Mouse (Mus musculus) midbrain, embryonic 15.5 days (tissue): ENCODE data around the gene Cbx6. TPM values are rescaled to one million over a fixed set of nuclear protein-coding genes. Genes with fewer than 3 reads are reported as not detected.
"Not testable (repeated sequence)": the region's sequence is repeated elsewhere in the genome, so short reads cannot be mapped to it uniquely, and the experiment has no call there.

Experiments
- ATAC-seq: fragments of 200-750 bp; cut with Nextera tagmentation; replicated peaks from 2 replicates; pipeline ENCODE4 v1.8.0; 2017; ENCODE audit warnings: moderate TSS enrichment
- H3K27ac ChIP-seq: fragments of 300-500 bp; sonication (generic); 2 replicates; pipeline ENCODE4 v1.5.1; 2015; ENCODE audit warnings: mild to moderate bottlenecking, inconsistent platforms
- H3K27me3 ChIP-seq: fragments of 300-500 bp; sonication (generic); replicated peaks from 2 replicates; pipeline ENCODE4 v1.6.1; 2015; ENCODE audit warnings: inconsistent platforms
- H3K36me3 ChIP-seq: fragments of 300-500 bp; sonication (generic); replicated peaks from 2 replicates; pipeline ENCODE4 v1.6.1; 2015; ENCODE audit warnings: inconsistent platforms
- H3K4me1 ChIP-seq: fragments of 300-500 bp; sonication (generic); 2 replicates; pipeline ENCODE4 v1.6.1; 2015; ENCODE audit warnings: inconsistent platforms
- H3K4me2 ChIP-seq: fragments of 300-500 bp; sonication (generic); 2 replicates; pipeline ENCODE4 v1.6.1; 2015; ENCODE audit warnings: inconsistent platforms, mild to moderate bottlenecking, moderate library complexity
- H3K4me3 ChIP-seq: fragments of 300-500 bp; sonication (generic); 2 replicates; pipeline ENCODE4 v1.5.1; 2015; ENCODE audit warnings: mild to moderate bottlenecking, inconsistent platforms
- H3K9ac ChIP-seq: fragments of 300-500 bp; sonication (generic); 2 replicates; pipeline ENCODE4 v1.6.1; 2015; ENCODE audit warnings: mild to moderate bottlenecking, inconsistent platforms
- H3K9me3 ChIP-seq: fragments of 300-500 bp; sonication (generic); 2 replicates; pipeline ENCODE4 v1.6.1; 2016; ENCODE audit warnings: inconsistent platforms
- WGBS: fragments of 180-500 bp; shearing (Covaris S2); methylation state at CpG from one replicate; pipeline ENCODE4 v1.1.7; 2015; ENCODE audit warnings: mixed read lengths; 5-methylcytosine and 5-hydroxymethylcytosine counted together
- polyA plus RNA-seq: library from polyadenylated mRNA; unstranded; fragments of >200 nt; fragmentation: Nextera tagmentation; extraction: Ambion mirVana; gene quantifications from 2 replicates; pipeline ENCODE4 v1.2.1, GENCODE M21; 2015

Cbx6 gene
- polyA plus RNA-seq, 1 experiment from 2014 or later: 70.6 TPM

- WGBS: 64% methylated on average over 46 of the region's 46 CpGs
- Histone ChIP-seq H3K27ac (0 out of 2 replicates have a peak overlapping the region, but pooled peaks have one; percentile 20), H3K4me1 (peaks cover 85% of the 10 kb centered on the region), H3K4me3 (no peak overlapping the region), H3K9me3 (no peaks in the 10 kb centered on the region), H3K27me3 (no peaks in the 10 kb centered on the region), H3K4me2 (peak overlapping the region; percentile 21), H3K9ac (0 out of 2 replicates have a peak overlapping the region, but pooled peaks have one; percentile 12), H3K36me3 (0 out of 2 replicates have a peak, but pooled peaks cover 5% of the 10 kb centered on the region)
- no peak for ATAC-seq
These were observed 6.0 kb downstream of the Cbx6 start for GRCm38 (mm10) chr15:79828366-79829035.

- no peaks in the 10 kb centered on the region for H3K27me3 ChIP-seq
- no peak overlapping the region for H3K9ac ChIP-seq
- H3K4me1 ChIP-seq: peaks cover 81% of the 10 kb centered on the region
- ATAC-seq: no peak
- H3K4me2 ChIP-seq: peak overlapping the region; percentile 21
- peaks cover 7% of the 10 kb centered on the region; the same call in 1 of the 2 replicates for H3K36me3 ChIP-seq
- H3K27ac ChIP-seq: no peak overlapping the region
- H3K4me3 ChIP-seq: no peak overlapping the region
- whole genome bisulfite sequencing: 74% methylated on average over 11 of the region's 11 CpGs
- H3K9me3 ChIP-seq: no peaks in the 10 kb centered on the region
These were observed 6.7 kb downstream of the Cbx6 start for GRCm38 (mm10) chr15:79827778-79828210.

GRCm38 (mm10) chr15:79827061-79827777 lies 7.3 kb downstream of the Cbx6 start:
- H3K4me2 ChIP-seq: no peak overlapping the region; the same call in 1 of the 2 replicates
- no peak overlapping the region for H3K4me3 ChIP-seq
- H3K36me3 ChIP-seq: peaks cover 9% of the 10 kb centered on the region; the same call in 1 of the 2 replicates
- no peaks in the 10 kb centered on the region for H3K9me3 ChIP-seq
- no peaks in the 10 kb centered on the region for H3K27me3 ChIP-seq
- ATAC-seq: no peak
- H3K4me1 ChIP-seq: peaks cover 76% of the 10 kb centered on the region
- WGBS: 88% methylated on average over 14 of the region's 14 CpGs
- H3K9ac ChIP-seq: 0 out of 2 replicates have a peak overlapping the region, but pooled peaks have one; percentile 4
- H3K27ac ChIP-seq: no peak overlapping the region

GRCm38 (mm10) chr15:79826221-79826935 lies 8.1 kb downstream of the Cbx6 start:
- Histone ChIP-seq H3K9ac (peak overlapping the region; percentile 4; the same call in 1 of the 2 replicates), H3K4me3 (no peak overlapping the region), H3K4me2 (no peak overlapping the region), H3K36me3 (peaks cover 9% of the 10 kb centered on the region; the same call in 1 of the 2 replicates), H3K27me3 (no peaks in the 10 kb centered on the region), H3K9me3 (no peaks in the 10 kb centered on the region), H3K4me1 (peaks cover 67% of the 10 kb centered on the region), H3K27ac (no peak overlapping the region)
- ATAC-seq: no peak
- WGBS: 89% methylated on average over 9 of the region's 9 CpGs

GRCm38 (mm10) chr15:79825146-79825825 lies 9.2 kb downstream of the Cbx6 start:
- H3K4me2 ChIP-seq: peak overlapping the region; percentile 4; the same call in 1 of the 2 replicates
- peaks cover 58% of the 10 kb centered on the region for H3K4me1 ChIP-seq
- H3K27me3 ChIP-seq: no peaks in the 10 kb centered on the region
- H3K36me3 ChIP-seq: peaks cover 9% of the 10 kb centered on the region; the same call in 1 of the 2 replicates
- no peak for ATAC-seq
- 44% methylated on average over 14 of the region's 14 CpGs for WGBS
- no peak overlapping the region for H3K4me3 ChIP-seq
- H3K27ac ChIP-seq: peak overlapping the region; percentile 48; the same call in 1 of the 2 replicates
- no peak overlapping the region for H3K9ac ChIP-seq
- H3K9me3 ChIP-seq: no peaks in the 10 kb centered on the region

- H3K4me2 ChIP-seq: no peak overlapping the region
- no peak overlapping the region for H3K27ac ChIP-seq
- 70% methylated on average over 19 of the region's 19 CpGs for WGBS
- ATAC-seq: no peak
- H3K36me3 ChIP-seq: peaks cover 9% of the 10 kb centered on the region; the same call in 1 of the 2 replicates
- no peaks in the 10 kb centered on the region for H3K9me3 ChIP-seq
- peaks cover 43% of the 10 kb centered on the region for H3K4me1 ChIP-seq
- no peak overlapping the region for H3K9ac ChIP-seq
- no peaks in the 10 kb centered on the region for H3K27me3 ChIP-seq
- H3K4me3 ChIP-seq: no peak overlapping the region
These were observed 10.8 kb downstream of the Cbx6 start for GRCm38 (mm10) chr15:79823588-79824280.

- WGBS: 68% methylated on average over 13 of the region's 13 CpGs
- no peak overlapping the region for H3K4me3 ChIP-seq
- ATAC-seq: 0 out of 2 replicates have a peak, but pooled peaks have one; percentile 15
These were observed 12.0 kb downstream of the Cbx6 start for GRCm38 (mm10) chr15:79822265-79823199.

GRCm38 (mm10) chr15:79818325-79818724 lies 16.2 kb downstream of the Cbx6 start:
- no peak overlapping the region for H3K4me3 ChIP-seq
- H3K9ac ChIP-seq: no peak overlapping the region
- H3K9me3 ChIP-seq: no peaks in the 10 kb centered on the region
- no peaks in the 10 kb centered on the region for H3K27me3 ChIP-seq
- WGBS: 89% methylated on average over 4 of the region's 4 CpGs
- no peak overlapping the region for H3K27ac ChIP-seq
- H3K4me1 ChIP-seq: 0 out of 2 replicates have a peak, but pooled peaks cover 3% of the 10 kb centered on the region
- ATAC-seq: no peak
- H3K4me2 ChIP-seq: no peak overlapping the region
- peaks cover 4% of the 10 kb centered on the region; the same call in 1 of the 2 replicates for H3K36me3 ChIP-seq

More at GRCm38 (mm10) chr15:79822265-79823199, 12.0 kb downstream of the Cbx6 start:
- Histone ChIP-seq H3K27ac (no peak overlapping the region), H3K9me3 (no peaks in the 10 kb centered on the region), H3K27me3 (no peaks in the 10 kb centered on the region), H3K4me1 (peaks cover 31% of the 10 kb centered on the region), H3K4me2 (no peak overlapping the region), H3K36me3 (peaks cover 9% of the 10 kb centered on the region; the same call in 1 of the 2 replicates), H3K9ac (no peak overlapping the region)

DNA sequence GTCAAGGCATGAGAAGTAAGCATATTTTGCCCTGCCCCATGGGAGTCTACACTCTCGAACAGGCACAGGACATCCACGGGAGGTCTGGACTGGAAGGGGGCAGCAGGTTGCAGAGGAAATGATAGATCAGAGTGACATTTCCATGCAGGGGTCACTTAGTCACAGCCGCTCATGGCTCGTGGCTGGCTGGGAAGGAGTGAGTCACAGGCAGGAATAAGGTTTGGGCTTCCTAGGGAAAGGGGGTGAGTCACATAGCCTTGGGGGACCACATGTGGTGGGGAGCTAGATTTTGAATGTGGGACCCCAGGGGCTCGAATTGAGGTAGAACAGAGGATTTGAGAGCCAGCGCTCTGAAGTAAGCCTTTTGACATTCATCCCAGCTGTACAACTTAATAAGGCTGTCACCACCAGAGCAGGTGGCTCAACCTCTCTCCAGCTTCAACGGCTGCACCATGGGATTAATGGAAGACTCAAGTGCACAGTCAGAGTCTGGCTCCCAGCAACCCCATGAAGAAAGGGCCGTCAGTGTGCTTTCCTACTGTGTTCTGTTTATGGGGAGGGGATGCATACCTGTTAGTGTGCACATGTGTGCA lies 20.7 kb downstream of the Cbx6 start:
- H3K4me1 ChIP-seq: 0 out of 2 replicates have a peak, but pooled peaks cover 3% of the 10 kb centered on the region
- no peak overlapping the region for H3K4me2 ChIP-seq
- no peak overlapping the region for H3K4me3 ChIP-seq
- 26% methylated on average over 8 of the region's 8 CpGs for WGBS
- H3K27ac ChIP-seq: no peak overlapping the region
- no peaks in the 10 kb centered on the region; the same call in 1 of the 2 replicates for H3K27me3 ChIP-seq
- H3K9me3 ChIP-seq: no peaks in the 10 kb centered on the region
- H3K9ac ChIP-seq: no peak overlapping the region
- no peak for ATAC-seq
- no peaks in the 10 kb centered on the region for H3K36me3 ChIP-seq

DNA sequence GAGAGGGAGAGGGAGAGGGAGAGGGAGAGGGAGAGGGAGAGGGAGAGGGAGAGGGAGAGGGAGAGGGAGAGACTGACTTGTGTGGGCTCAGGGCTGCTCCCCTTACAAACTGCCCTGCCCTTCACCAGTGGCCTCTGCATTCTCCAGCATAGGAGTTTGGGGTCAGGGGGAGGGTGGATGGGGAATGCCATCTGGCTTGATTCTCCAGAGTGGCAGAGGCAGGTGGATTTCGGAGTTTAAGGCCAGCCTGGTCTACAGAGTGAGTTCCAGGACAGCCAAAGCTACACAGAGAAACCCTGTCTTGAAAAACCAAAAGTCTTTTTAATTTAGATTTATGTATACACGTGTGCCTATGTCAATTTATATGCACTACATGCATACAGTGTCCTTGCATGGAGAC lies 21.6 kb downstream of the Cbx6 start:
- not testable (repeated sequence) for H3K27me3 ChIP-seq, H3K4me1 ChIP-seq, H3K9me3 ChIP-seq, H3K4me3 ChIP-seq, H3K4me2 ChIP-seq, H3K36me3 ChIP-seq, ATAC-seq, H3K9ac ChIP-seq, H3K27ac ChIP-seq
- 58% methylated on average over 2 of the region's 2 CpGs for WGBS
